Mouse (Mus musculus) G1E (cell line): ENCODE results near the gene Tenm2. TPM values are rescaled to one million over a fixed set of nuclear protein-coding genes. Genes with fewer than 3 reads are reported as not detected.

Experiments
- ATAC-seq: 2 replicates; pipeline ENCODE4 v1.8.0; 2016; ENCODE audit warnings: mild to moderate bottlenecking; ENCODE audit not compliant: insufficient number of reproducible peaks, poor library complexity, low FRiP score, severe bottlenecking; ENCODE audit errors: extremely low read depth
- DNase-seq: peaks from one replicate; pipeline ENCODE4 v3.0.0; 2012; ENCODE audit warnings: low spot score
- H3K27me3 ChIP-seq: 2 replicates; pipeline ENCODE4 v1.6.1; 2012; ENCODE audit warnings: mild to moderate bottlenecking, low read length, inconsistent platforms; ENCODE audit not compliant: insufficient read depth
- H3K36me3 ChIP-seq: replicated peaks from 2 replicates; pipeline ENCODE3; 2012; ENCODE audit warnings: mild to moderate bottlenecking, inconsistent platforms
- H3K4me1 ChIP-seq: 2 replicates; pipeline ENCODE4 v1.6.1; 2012; ENCODE audit warnings: low read depth, low read length, inconsistent platforms, mixed read lengths; ENCODE audit not compliant: insufficient read depth
- H3K4me3 ChIP-seq: 2 replicates; pipeline ENCODE4 v1.5.1; 2012; ENCODE audit warnings: low read depth, mild to moderate bottlenecking, inconsistent platforms, low read length, moderate library complexity, mixed read lengths
- H3K9me3 ChIP-seq: replicated peaks from 2 replicates; pipeline ENCODE4 v1.6.1; 2012; ENCODE audit warnings: inconsistent platforms
- CTCF ChIP-seq: IDR thresholded peaks from 2 replicates; pipeline ENCODE4 v1.5.1; 2012; ENCODE audit warnings: low read depth, low read length, inconsistent platforms, mixed read lengths
- GATA1 ChIP-seq: IDR thresholded peaks from 2 replicates; pipeline ENCODE4 v1.6.1; 2012; ENCODE audit warnings: borderline replicate concordance, low read length, inconsistent platforms, mixed read lengths
- GATA2 ChIP-seq: IDR thresholded peaks from 2 replicates; pipeline ENCODE4 v1.6.1; 2012; ENCODE audit warnings: low read depth, low read length, inconsistent platforms, borderline replicate concordance
- POLR2AphosphoS5 ChIP-seq: IDR thresholded peaks from 2 replicates; pipeline ENCODE4 v1.6.1; 2012; ENCODE audit warnings: low read depth, low read length, inconsistent platforms; ENCODE audit not compliant: insufficient replicate concordance
- TAL1 ChIP-seq: conservative IDR thresholded peaks from 2 replicates; pipeline ENCODE4 v1.6.1; 2012; ENCODE audit warnings: low read depth, low read length, inconsistent platforms, mixed read lengths
- polyA plus RNA-seq: library from polyadenylated mRNA; stranded (reverse); fragments of >175 nt; gene quantifications from 2 replicates; pipeline ENCODE4 v1.2.3, GENCODE M21; 2012
- total RNA-seq, 2 experiments: library from RNA; stranded (forward) in 1 of 2; stranded (reverse) in 1 of 2; fragments of 200-1000 nt in 1 of 2; fragments of >200 nt in 1 of 2; fragmentation: Nextera tagmentation in 1 of 2; gene quantifications; 2 replicates each; pipeline ENCODE4 v1.2.3; 2014 to 2017

The Tenm2 gene
- total and polyA plus RNA-seq, 3 experiments: 0.44 TPM; not detected in 2

GRCm38 (mm10) chr11:36153450-36153849 is 1082.3 kb downstream of the Tenm2 start:
- DNase-seq (no peak), ATAC-seq (no peak)
- no peaks in the 10 kb centered on the region for H3K4me1 ChIP-seq
- TF ChIP-seq GATA1 (no peak), POLR2AphosphoS5 (no peak), GATA2 (no peak), TAL1 (no peak), CTCF (no peak)
- peaks cover 59% of the 10 kb centered on the region for H3K9me3 ChIP-seq
- H3K27me3 ChIP-seq: no peaks in the 10 kb centered on the region
- H3K4me3 ChIP-seq: no peak overlapping the region
- H3K36me3 ChIP-seq: no peaks in the 10 kb centered on the region

GRCm38 (mm10) chr11:36153011-36153410 is 1082.8 kb downstream of the Tenm2 start:
- H3K9me3 ChIP-seq: peaks cover 59% of the 10 kb centered on the region
- TF ChIP-seq TAL1 (no peak), CTCF (no peak), GATA1 (no peak), GATA2 (no peak), POLR2AphosphoS5 (no peak)
- DNase-seq: no peak
- H3K36me3 ChIP-seq: no peaks in the 10 kb centered on the region
- ATAC-seq: no peak
- no peaks in the 10 kb centered on the region for H3K27me3 ChIP-seq
- H3K4me3 ChIP-seq: no peak overlapping the region
- no peaks in the 10 kb centered on the region for H3K4me1 ChIP-seq

GRCm38 (mm10) chr11:36152226-36152625 is 1083.5 kb downstream of the Tenm2 start:
- H3K4me3 ChIP-seq: no peak overlapping the region
- TF ChIP-seq POLR2AphosphoS5: no peak
- no peak for TF ChIP-seq GATA1
- no peak for TF ChIP-seq CTCF
- TF ChIP-seq TAL1: no peak
- TF ChIP-seq GATA2: no peak
- no peak for DNase-seq
- no peaks in the 10 kb centered on the region for H3K36me3 ChIP-seq
- H3K9me3 ChIP-seq: peaks cover 59% of the 10 kb centered on the region
- no peaks in the 10 kb centered on the region for H3K4me1 ChIP-seq
- ATAC-seq: no peak
- no peaks in the 10 kb centered on the region for H3K27me3 ChIP-seq

- no peak for ATAC-seq
- H3K27me3 ChIP-seq: no peaks in the 10 kb centered on the region
- H3K9me3 ChIP-seq: peaks cover 48% of the 10 kb centered on the region
These were observed 1086.7 kb downstream of the Tenm2 start for GRCm38 (mm10) chr11:36149092-36149491.

GRCm38 (mm10) chr11:36145057-36145456 is 1090.7 kb downstream of the Tenm2 start:
- TF ChIP-seq CTCF (no peak), TAL1 (no peak), GATA1 (no peak), POLR2AphosphoS5 (no peak)
- Histone ChIP-seq H3K27me3 (no peaks in the 10 kb centered on the region), H3K9me3 (peaks cover 51% of the 10 kb centered on the region), H3K4me1 (no peaks in the 10 kb centered on the region), H3K36me3 (no peaks in the 10 kb centered on the region), H3K4me3 (no peak overlapping the region)
- no peak for ATAC-seq
- DNase-seq: no peak

More at GRCm38 (mm10) chr11:36149092-36149491, 1086.7 kb downstream of the Tenm2 start:
- H3K4me1 ChIP-seq: no peaks in the 10 kb centered on the region
- no peak for DNase-seq
- H3K36me3 ChIP-seq: no peaks in the 10 kb centered on the region
- TF ChIP-seq TAL1 (no peak), CTCF (no peak), POLR2AphosphoS5 (no peak), GATA2 (no peak), GATA1 (no peak)
- no peak overlapping the region for H3K4me3 ChIP-seq

- Histone ChIP-seq H3K4me1 (no peaks in the 10 kb centered on the region; the same call in 1 of the 2 replicates), H3K9me3 (peaks cover 52% of the 10 kb centered on the region), H3K27me3 (no peaks in the 10 kb centered on the region), H3K36me3 (no peaks in the 10 kb centered on the region), H3K4me3 (no peak overlapping the region)
- ATAC-seq (no peak), DNase-seq (no peak)
- TF ChIP-seq GATA2: no peak
- TF ChIP-seq POLR2AphosphoS5: no peak
These were observed 1095.4 kb downstream of the Tenm2 start for GRCm38 (mm10) chr11:36140411-36140810.

- H3K9me3 ChIP-seq: peaks cover 51% of the 10 kb centered on the region
These were observed 1096.2 kb downstream of the Tenm2 start for GRCm38 (mm10) chr11:36139521-36139920.

More at GRCm38 (mm10) chr11:36139521-36139920, 1096.2 kb downstream of the Tenm2 start:
- no peaks in the 10 kb centered on the region; the same call in 1 of the 2 replicates for H3K4me1 ChIP-seq
- DNase-seq: no peak
- no peak for ATAC-seq
- TF ChIP-seq TAL1: no peak
- no peak for TF ChIP-seq GATA1
- no peak for TF ChIP-seq POLR2AphosphoS5
- no peak for TF ChIP-seq CTCF
- TF ChIP-seq GATA2: no peak
- no peaks in the 10 kb centered on the region for H3K36me3 ChIP-seq
- no peaks in the 10 kb centered on the region for H3K27me3 ChIP-seq
- H3K4me3 ChIP-seq: no peak overlapping the region
